Mouse (Mus musculus): Measurements from ENCODE around the gene Gm6205.
"Not testable (repeated sequence)": the region's sequence is repeated elsewhere in the genome, so short reads cannot be mapped to it uniquely, and the experiment has no call there.

DNA sequence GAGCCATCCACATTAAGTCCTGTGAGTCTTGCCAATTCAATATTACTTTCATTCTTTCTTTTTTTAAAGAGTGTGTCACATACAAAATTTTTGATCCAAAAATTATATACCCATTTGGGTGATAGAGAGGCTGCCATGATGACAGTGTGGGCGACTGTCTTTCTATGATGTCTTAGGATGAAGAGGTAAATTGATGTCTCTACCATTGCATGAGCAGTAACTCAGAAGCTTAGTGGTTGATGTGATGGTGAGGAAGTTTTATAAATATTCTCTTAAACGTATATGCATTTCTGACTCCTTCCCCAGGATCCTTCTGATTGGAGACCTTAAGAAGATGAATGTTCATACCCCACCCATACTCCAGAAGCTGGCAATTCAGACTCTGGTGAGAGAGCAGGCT, 24.5 kb upstream of the Gm6205 start, which contains the start of gene Gm6509:
- TF ChIP-seq GATA1 (IDR thresholded peaks at IDR 0.05; ENCODE audit: borderline replicate concordance, low read length); FLI1 (IDR thresholded peaks at IDR 0.05; ENCODE audit: low read length): not testable (repeated sequence)
